Mouse (Mus musculus) heart, postnatal 0 days (tissue): ENCODE measurements around the gene Gpr108.

Experiments used
- CTCF ChIP-seq: IDR thresholded peaks from 2 replicates; pipeline ENCODE4 v1.5.1; 2016; ENCODE audit warnings: antibody characterized with exemption, control low read depth, low read depth
- EP300 ChIP-seq: IDR thresholded peaks from 2 replicates; pipeline ENCODE4 v1.6.1; 2016; ENCODE audit warnings: antibody characterized with exemption, low read depth

DNA sequence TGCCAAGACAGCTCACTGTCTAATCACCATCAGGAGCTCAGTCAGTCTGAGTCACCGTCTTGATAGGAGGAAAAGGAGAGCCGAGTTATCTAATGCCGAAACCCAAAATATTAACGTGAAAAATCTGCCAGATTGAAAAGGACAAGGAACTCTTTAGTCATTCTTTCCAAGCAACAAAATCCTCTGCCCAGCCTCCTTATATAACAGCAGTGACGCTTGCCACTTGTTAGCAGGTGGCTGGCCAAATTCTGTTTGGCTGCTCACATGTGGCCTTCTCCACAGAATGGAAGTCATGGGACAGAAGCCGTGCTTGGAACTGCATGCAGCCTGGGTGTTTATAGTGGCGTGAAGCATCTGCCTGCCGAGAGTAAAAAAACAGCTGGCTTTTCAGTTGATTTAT is 11.5 kb upstream of the Gpr108 start:
- TF ChIP-seq CTCF (no peak), EP300 (no peak)
